Mouse (Mus musculus) liver, embryonic 14.5 days (tissue): ENCODE measurements around the gene Slc6a13. TPM values are rescaled to one million over a fixed set of nuclear protein-coding genes. Genes with fewer than 3 reads are reported as not detected.

Source experiments
- ATAC-seq: fragments of 200-750 bp; cut with Nextera tagmentation; 2 replicates; pipeline ENCODE4 v1.8.0; 2017; ENCODE audit warnings: moderate number of reproducible peaks, mild to moderate bottlenecking, moderate library complexity; ENCODE audit not compliant: insufficient read depth
- DNase-seq, 3 experiments: peaks; one replicate each; pipeline ENCODE4 v3.0.0-alpha.2; 2012 to 2013; ENCODE audit warnings: low read depth in 3 of 3, low spot score in 3 of 3
- H3K27ac ChIP-seq: fragments of 300-500 bp; sonication (generic); 2 replicates; pipeline ENCODE4 v1.5.1; 2014; ENCODE audit warnings: moderate library complexity, mild to moderate bottlenecking, control low read depth, inconsistent platforms
- H3K27me3 ChIP-seq: fragments of 300-500 bp; sonication (generic); 2 replicates; pipeline ENCODE4 v1.6.1; 2014; ENCODE audit warnings: mild to moderate bottlenecking, low read length, moderate library complexity; ENCODE audit not compliant: control insufficient read depth, insufficient read depth
- H3K36me3 ChIP-seq: fragments of 300-500 bp; sonication (generic); replicated peaks from 2 replicates; pipeline ENCODE4 v1.6.1; 2014; ENCODE audit warnings: low read depth; ENCODE audit not compliant: control insufficient read depth, insufficient read depth
- H3K4me1 ChIP-seq, 2 experiments: fragments of 200-500 bp in 1 of 2; fragments of 300-500 bp in 1 of 2; sonication (generic) in 1 of 2; replicated peaks; 2 replicates each; pipeline ENCODE4 v1.6.1; 2012 to 2014; ENCODE audit warnings: antibody characterized with exemption in 1 of 2, inconsistent platforms in 1 of 2, low read length in 1 of 2; ENCODE audit not compliant: control insufficient read depth in 2 of 2, insufficient read depth in 2 of 2
- H3K4me2 ChIP-seq: fragments of 300-500 bp; sonication (generic); 2 replicates; pipeline ENCODE4 v1.6.1; 2014; ENCODE audit warnings: low read depth, mild to moderate bottlenecking, control low read depth, moderate library complexity
- H3K4me3 ChIP-seq, 2 experiments: fragments of 200-500 bp in 1 of 2; fragments of 300-500 bp in 1 of 2; sonication (generic) in 1 of 2; 2 replicates each; pipeline ENCODE4 v1.5.1; 2012 to 2014; ENCODE audit warnings: low read depth in 2 of 2, low read length in 2 of 2, mild to moderate bottlenecking in 2 of 2, control low read depth in 1 of 2, inconsistent platforms in 1 of 2, moderate library complexity in 1 of 2; ENCODE audit not compliant: insufficient read depth in 1 of 2
- H3K9ac ChIP-seq: fragments of 300-500 bp; sonication (generic); replicated peaks from 2 replicates; pipeline ENCODE4 v1.6.1; 2014; ENCODE audit warnings: mild to moderate bottlenecking, control low read depth, moderate library complexity
- H3K9me3 ChIP-seq: fragments of 300-500 bp; sonication (generic); 2 replicates; pipeline ENCODE4 v1.6.1; 2016; ENCODE audit warnings: low read length, mixed read lengths; ENCODE audit not compliant: control insufficient read depth
- CTCF ChIP-seq: IDR thresholded peaks from 2 replicates; pipeline ENCODE4 v1.5.1; 2016; ENCODE audit warnings: antibody characterized with exemption, low read depth, control low read depth
- EP300 ChIP-seq: IDR thresholded peaks from 2 replicates; pipeline ENCODE4 v1.6.1; 2016; ENCODE audit warnings: antibody characterized with exemption, low read depth
- WGBS: fragments of 180-500 bp; shearing (Covaris S2); extraction: QIAGEN DNeasy Blood & Tissue Kit; methylation state at CpG from one replicate; pipeline ENCODE4 v1.1.7; 2014; ENCODE audit not compliant: insufficient replicate concordance; 5-methylcytosine and 5-hydroxymethylcytosine counted together
- polyA plus RNA-seq, 2 experiments: library from polyadenylated mRNA; depleted of rRNA in 1 of 2; stranded (reverse) in 1 of 2; unstranded in 1 of 2; fragments of >200 nt; fragmentation: Nextera tagmentation in 1 of 2; extraction: Ambion mirVana in 1 of 2; gene quantifications; 2 replicates each; pipeline versions ENCODE4 v1.2.1 to v1.2.3; 2012 to 2014

The Slc6a13 gene
- polyA plus RNA-seq, 2 experiments, result 14.9 to 19.3 TPM

- Histone ChIP-seq H3K27me3 (no peaks in the 10 kb centered on the region), H3K9ac (no peak overlapping the region), H3K9me3 (no peaks in the 10 kb centered on the region), H3K4me1 (no peaks in the 10 kb centered on the region), H3K4me3 (no peak overlapping the region), H3K4me2 (no peak overlapping the region), H3K36me3 (no peaks in the 10 kb centered on the region), H3K27ac (no peak overlapping the region)
- DNase-seq, result no peak
- TF ChIP-seq CTCF (no peak), EP300 (no peak)
- WGBS, result 48% methylated on average over 3 of the region's 3 CpGs
- ATAC-seq, result no peak
Measured at GRCm38 (mm10) chr6:121367099-121367498, 67.1 kb downstream of the Slc6a13 start.

GRCm38 (mm10) chr6:121371197-121371980 lies 71.4 kb downstream of the Slc6a13 start:
- Histone ChIP-seq H3K4me2 (no peak overlapping the region), H3K9ac (no peak overlapping the region), H3K27ac (no peak overlapping the region), H3K36me3 (no peaks in the 10 kb centered on the region), H3K9me3 (no peaks in the 10 kb centered on the region), H3K27me3 (no peaks in the 10 kb centered on the region), H3K4me3 (no peak overlapping the region), H3K4me1 (no peaks in the 10 kb centered on the region)
- 56% methylated on average over 10 of the region's 10 CpGs for WGBS
- DNase-seq, result no peak
- TF ChIP-seq CTCF (no peak), EP300 (no peak)
- ATAC-seq, result no peak

GRCm38 (mm10) chr6:121376159-121376558 lies 76.1 kb downstream of the Slc6a13 start:
- ATAC-seq, result no peak
- H3K4me2 ChIP-seq, result no peak overlapping the region
- H3K9me3 ChIP-seq, result no peaks in the 10 kb centered on the region
- H3K4me1 ChIP-seq, result no peaks in the 10 kb centered on the region
- 50% methylated on average over 12 of the region's 12 CpGs for WGBS
- H3K4me3 ChIP-seq, result no peak overlapping the region
- H3K9ac ChIP-seq, result no peak overlapping the region
- no peak for TF ChIP-seq EP300
- no peak for TF ChIP-seq CTCF
- H3K36me3 ChIP-seq, result no peaks in the 10 kb centered on the region
- no peaks in the 10 kb centered on the region for H3K27me3 ChIP-seq
- DNase-seq, result no peak
- H3K27ac ChIP-seq, result no peak overlapping the region

GRCm38 (mm10) chr6:121378256-121378655 lies 78.2 kb downstream of the Slc6a13 start:
- Histone ChIP-seq H3K27me3 (no peaks in the 10 kb centered on the region), H3K4me2 (no peak overlapping the region), H3K9me3 (no peaks in the 10 kb centered on the region), H3K9ac (no peak overlapping the region), H3K4me1 (no peaks in the 10 kb centered on the region), H3K27ac (no peak overlapping the region), H3K36me3 (no peaks in the 10 kb centered on the region), H3K4me3 (no peak overlapping the region)
- no peak for ATAC-seq
- 45% methylated on average over 4 of the region's 4 CpGs for WGBS
- TF ChIP-seq CTCF (no peak), EP300 (no peak)
- no peak for DNase-seq

GRCm38 (mm10) chr6:121380576-121380975 lies 80.5 kb downstream of the Slc6a13 start:
- Histone ChIP-seq H3K27ac (no peak overlapping the region), H3K27me3 (no peaks in the 10 kb centered on the region), H3K9me3 (no peaks in the 10 kb centered on the region), H3K36me3 (no peaks in the 10 kb centered on the region), H3K4me1 (no peaks in the 10 kb centered on the region), H3K4me2 (no peak overlapping the region), H3K4me3 (no peak overlapping the region), H3K9ac (no peak overlapping the region)
- 67% methylated on average over 8 of the region's 8 CpGs for WGBS
- no peak for TF ChIP-seq EP300
- TF ChIP-seq CTCF, result no peak
- ATAC-seq (no peak), DNase-seq (no peak)
